Mouse (Mus musculus) urinary bladder, postnatal 14 days (tissue): ENCODE measurements around the gene Poc5.

Source experiments
- DNase-seq: peaks from one replicate; pipeline ENCODE4 v3.0.0; 2021; ENCODE audit warnings: low spot score

The Poc5 gene

DNA sequence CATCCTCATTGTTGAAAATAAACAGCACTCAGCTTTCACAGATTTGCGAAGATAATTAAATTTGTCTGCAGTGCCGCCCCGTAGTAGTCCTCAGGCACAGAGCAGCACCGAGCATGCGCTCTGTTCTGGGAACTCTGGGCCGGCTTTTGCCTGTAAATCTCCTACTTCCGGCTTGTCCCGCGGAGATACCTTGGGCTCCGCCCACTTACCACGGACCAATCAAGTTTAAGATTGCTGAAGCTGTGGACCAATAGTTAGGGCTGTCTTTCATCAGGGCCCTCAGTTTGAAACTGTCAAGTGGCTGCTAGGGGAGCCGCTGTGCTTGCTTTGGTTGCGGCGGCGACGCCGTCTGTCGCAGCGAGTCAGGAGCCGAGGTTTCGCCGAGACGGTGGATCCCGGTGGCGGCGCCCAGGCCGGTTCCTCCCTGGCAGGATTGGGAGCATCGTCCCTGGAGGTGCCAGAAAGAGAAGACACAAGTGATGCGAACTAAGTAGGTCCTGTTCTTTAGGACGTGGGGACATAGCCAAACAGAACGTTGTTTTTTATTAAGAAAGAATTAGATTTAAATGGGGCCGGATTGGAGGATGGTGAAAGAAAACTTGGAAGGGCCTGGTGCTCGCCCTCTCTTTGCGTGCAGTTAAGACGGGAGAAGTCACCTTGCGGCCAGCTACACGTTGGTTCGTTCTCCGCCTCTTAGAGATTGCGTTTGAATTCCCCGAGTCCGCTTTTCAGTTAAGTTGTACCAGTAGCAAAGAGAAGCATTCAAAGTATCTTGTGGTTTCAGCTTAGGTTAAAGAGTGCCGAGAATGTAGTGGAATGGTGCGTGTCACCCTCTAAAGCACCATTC lies at the start of gene Poc5:
Gene Poc5 (plus strand): TSS at position 253 of the 847 bp plus-strand sequence.
- peak; percentile 97 for DNase-seq

DNA sequence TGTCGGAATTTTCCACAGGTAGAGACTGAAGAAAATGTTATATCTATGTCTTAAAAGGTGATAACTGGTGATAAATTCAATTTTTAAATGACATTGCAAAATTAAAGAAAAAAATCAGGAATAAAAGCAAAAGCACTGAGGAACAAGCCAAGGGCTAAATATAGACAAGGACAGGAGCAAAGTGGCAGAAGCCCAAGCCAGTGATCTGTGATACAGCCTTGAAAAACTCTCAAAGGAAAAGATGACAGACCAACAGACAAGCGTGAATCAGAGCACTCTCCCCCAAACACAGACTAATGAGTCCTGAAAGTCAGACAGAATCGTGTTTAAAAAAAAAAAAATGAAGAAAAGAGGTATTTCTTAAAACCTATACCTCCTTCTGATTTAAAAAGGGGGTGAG lies 46.6 kb upstream of the Poc5 start:
- DNase-seq = no peak

DNA sequence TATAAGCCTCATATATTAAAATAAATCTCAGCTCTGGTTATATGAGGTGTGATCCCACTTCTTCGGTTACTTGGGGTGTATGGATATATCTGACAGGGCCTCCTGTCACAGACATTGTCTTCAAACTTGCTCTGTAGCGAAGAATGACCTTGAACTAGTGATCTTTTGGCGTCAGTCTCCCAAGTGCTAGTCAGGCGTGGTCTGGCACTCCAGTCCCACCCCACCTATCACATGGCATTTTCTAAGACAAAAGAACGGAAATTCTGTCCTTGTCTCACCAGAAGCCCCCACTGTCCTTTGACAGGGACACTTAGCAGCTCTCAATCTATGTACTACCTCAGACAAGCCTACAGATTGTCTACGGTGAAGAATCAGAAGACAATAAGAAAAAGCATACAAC lies 43.3 kb upstream of the Poc5 start:
- no peak for DNase-seq

DNA sequence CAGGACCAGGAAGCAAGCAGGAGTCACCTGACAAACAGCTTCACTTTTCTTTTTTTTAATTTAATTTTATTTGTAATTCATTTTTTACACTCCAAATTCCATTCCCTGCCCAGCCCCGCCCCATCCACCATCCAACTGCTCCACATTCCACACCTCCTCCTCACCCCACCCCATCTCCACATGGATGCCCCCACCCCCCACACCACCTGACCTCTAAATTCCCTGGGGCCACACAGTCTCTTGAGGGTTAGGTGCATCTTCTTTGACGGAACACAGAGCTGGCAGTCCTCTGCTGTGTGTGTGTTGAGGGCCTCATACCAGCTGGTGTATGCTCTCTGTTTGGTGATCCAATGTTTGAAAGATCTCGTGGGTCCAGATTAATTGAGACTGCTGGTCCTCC lies 41.5 kb upstream of the Poc5 start:
- DNase-seq = no peak

DNA sequence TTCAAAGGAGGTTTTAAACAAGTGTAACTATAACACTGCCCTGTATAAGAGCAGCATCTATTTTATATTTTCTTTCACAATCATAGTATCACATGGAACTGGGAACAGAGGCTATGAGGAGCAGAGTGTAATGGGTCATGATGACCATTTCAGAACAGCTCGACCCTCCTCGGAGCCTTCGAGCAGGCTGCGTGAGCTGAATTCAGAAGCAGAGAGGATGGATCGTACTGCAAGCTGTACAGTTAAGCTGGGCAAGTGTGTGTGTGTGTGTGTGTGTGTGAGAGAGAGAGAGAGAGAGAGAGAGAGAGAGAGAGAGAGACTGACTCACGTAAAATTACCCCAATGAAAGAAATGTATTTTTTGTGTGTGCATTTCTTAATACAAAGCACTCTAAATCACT lies 37.9 kb upstream of the Poc5 start:
- DNase-seq = no peak

DNA sequence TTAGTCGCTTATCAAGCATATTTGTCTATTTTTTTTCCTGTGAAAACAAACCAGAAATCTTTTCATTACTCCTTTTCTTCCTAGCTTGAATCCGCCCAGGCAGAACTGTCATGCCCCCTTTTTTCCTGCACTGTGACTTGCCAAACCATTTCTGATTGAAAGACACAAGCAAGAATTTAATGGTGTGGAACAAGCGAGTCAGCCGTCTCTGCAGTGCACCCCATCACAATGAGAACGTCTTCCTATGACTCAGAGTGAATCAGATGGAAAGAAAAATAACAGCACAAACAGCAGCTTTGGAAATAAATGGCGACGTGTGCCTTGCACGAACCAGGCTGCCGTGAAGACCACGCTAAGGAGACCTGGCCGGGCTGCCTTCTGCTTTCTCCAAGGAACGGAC lies 36.8 kb upstream of the Poc5 start:
- DNase-seq = no peak

DNA sequence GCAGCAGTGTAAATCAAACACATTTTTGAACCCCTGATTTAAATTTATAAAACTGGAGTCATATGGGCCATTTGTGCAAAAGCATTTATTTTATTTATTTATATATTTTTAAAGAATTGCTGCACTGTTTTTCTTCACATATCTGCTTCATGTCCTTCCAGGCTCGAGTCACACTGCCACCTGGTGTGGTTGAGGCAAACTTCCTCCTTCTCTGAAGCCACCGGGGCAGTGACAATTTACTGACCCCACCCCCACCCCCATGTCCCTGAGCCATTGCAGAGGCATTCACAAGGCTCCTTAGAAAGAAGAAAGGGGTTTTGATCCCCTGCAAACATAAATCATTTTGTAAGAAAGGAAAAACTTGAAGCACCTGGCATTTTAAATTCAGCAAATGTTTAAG lies 12.6 kb upstream of the Poc5 start:
- no peak for DNase-seq

DNA sequence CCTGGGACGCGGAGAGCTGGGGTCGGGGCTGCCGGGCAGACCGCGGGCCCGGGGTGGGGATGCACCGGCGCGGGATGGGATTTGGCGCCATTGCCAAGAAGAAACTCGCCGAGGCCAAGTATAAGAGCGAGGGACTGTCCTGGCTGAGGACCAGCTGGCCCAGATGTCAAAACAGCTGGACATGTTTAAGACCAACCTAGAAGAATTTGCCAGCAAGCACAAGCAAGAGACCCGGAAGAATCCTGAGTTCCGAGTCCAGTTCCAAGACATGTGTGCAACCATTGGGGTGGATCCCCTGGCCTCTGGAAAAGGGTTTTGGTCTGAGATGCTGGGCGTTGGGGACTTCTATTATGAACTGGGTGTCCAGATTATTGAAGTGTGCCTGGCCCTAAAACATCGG lies 11.2 kb upstream of the Poc5 start:
- DNase-seq = peak; percentile 5

DNA sequence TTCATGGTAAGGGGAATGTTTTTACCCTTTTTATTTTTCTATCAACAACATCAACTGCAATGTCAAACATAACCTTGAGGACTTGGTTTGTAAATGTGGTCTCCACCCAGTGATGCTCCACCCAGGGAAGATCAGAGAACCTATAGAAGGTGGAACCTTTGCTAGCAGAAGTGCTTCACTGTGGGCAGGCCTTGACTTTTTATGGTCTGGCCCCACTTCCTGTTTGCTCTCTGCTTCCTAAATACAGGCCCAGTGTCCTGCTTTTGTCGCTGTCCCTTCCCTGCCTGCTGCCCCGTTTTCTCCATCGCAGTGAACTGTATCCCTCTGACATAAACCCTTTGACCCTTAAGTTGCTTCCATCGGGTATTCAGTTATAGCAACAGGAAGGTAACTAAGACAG lies 10.2 kb upstream of the Poc5 start:
- DNase-seq = no peak

DNA sequence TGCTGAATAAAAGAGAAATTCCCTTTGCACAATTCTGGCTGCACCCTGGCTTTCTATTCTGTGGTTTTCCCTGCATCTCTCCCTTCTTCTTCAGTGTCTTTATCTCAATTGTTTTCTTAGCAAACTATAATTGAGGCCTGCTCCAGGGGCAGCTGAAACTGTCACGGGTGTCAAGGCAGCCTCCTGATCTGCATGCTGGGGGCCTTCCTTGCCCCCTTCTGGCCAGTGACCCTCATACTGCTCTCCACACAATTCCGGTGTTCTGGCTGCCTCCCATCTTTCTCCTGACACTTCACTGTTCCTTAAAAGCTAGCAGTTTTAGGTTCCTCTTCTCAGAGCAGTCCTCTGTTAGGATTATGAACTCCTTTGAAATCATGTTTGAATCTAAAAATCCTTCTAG lies 1.2 kb downstream of the Poc5 start:
- DNase-seq = no peak

DNA sequence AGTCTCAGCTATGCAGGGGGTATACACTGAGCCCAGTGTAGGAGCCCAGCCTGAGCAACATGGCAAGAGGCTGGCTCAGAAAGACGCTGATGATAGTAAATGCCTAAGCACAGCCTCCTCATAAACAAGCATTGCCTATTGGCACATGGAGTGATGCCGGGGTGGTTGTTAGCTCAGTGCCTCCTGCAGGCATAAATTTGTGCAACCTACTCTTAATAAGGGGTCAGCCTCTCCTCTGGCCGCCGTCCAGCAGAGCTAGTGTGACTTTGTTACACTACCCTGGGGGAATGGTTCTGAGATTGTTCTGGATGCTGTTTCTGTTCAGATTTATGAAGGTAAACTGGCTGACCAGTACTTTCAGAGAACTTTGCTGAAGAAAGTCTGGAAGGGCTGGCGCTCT lies 13.2 kb downstream of the Poc5 start:
- DNase-seq = no peak

DNA sequence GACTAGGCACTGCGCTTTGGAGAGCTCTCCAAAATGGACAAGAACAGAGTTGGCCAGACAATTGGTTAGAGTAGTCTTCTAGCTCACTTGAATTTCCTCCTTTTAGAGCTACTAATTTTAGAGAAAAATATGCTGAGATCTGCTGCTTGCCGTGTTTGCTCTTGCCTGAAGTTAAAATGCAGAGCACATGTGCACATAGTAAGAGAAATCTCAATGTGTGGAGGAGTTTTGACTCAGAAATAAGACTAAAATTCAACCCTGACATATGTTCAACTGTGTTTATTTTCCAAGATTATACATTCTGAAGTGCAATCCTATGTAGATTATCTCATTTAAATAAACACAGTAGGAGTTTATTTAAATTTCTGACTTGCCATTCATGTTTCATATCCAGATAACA lies 17.4 kb downstream of the Poc5 start:
- no peak for DNase-seq

DNA sequence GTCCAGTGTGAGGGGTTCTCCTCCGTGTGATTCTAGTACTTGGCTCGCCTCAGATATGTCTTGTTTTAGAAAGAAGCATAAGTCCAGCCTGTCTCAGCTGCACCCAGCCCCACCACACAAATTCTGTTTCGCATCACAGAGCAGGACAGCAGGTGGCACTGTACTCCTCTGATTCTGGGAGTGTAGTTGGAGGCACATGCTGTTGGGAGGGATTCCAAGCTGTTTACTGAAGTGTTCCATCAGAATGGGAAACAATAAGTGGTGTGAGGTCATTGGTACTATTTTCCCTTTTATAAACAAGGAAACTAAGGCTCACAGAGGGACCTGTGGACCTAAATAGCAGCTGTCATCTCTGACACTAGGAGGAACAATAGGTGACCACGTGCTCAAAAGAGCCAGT lies 18.9 kb downstream of the Poc5 start:
- peak; percentile 27 for DNase-seq

DNA sequence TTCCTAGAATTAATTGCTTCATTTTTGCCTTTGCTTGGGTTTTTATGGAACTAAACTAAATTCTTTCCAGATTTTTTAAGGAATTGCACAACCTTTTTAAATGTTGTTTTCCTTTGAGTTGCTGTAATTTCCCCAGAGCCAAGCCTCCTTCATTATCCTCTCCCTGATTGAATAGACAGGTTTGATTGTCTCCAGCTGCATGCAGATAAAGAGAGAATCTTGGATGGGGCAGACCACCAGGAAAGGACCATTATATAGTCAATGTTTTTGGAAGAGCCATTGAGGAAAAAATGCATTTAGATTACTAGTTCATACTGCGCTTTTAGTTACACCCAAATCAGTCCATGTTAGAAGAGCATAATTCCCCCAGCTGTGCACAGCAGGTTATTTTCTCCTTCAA lies 20.7 kb downstream of the Poc5 start:
- DNase-seq = no peak

DNA sequence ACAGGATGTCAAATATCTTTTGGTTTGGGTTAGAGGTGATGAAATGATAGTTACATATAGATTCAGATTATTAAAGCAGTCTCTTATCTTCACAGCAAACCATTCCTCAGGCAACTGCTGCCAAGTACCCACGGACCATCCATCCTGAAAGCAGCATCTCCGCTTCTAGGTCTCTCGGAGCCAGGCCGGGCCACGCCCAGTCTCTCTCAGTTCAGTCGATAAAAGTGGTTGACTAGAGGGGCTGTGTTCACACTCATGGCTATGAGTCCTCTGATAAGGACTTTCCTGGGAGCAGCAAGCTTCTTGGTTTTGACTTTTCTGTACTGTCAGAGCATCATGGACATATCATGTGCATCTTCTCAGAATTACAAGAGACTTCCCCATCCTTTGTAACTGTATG lies 26.3 kb downstream of the Poc5 start:
- no peak for DNase-seq

DNA sequence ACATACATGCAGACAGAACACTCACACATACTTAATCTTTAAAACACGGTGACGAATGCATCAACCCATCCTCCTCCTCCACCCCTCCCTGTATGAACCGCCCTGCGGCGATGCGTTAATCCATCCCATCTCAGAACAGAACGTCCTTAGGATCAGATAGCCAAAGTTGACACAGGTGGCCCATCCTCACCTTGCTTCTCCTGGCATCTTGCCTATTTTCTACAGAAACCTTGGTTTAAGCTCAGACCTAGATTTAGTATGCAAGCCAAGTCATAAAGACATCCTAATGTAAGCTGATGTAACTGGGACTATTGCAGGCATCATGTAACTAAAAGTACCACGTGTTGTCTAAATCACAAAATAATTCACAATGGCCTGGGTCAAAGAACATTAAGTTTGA lies 28.3 kb downstream of the Poc5 start:
- no peak for DNase-seq

DNA sequence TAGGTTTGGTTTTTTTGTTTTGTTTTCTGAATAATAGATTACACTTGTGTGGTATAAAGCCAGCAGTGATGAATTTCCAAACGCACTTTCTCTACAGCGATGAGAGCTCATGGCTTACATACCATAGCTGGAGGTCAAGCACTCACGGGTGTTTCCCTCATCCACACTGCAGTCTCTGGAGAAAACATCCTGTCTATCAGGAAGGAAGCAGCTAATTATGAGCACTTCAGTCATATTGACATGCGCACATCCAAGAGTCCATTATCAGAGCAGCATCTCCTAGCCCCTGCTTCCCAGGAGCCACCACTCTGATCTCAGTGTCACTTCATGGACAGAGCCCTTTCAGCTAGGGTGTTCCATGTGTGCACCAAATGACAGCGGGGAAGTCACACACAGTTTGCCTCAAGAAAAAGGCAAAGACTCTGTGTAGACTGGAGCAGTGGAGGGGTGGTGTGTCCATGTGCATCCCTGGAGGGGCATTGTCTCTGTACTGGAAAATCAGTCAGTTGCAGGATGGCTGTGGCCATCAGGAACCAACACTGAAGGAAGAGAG lies 29.2 kb downstream of the Poc5 start:
- DNase-seq = no peak

DNA sequence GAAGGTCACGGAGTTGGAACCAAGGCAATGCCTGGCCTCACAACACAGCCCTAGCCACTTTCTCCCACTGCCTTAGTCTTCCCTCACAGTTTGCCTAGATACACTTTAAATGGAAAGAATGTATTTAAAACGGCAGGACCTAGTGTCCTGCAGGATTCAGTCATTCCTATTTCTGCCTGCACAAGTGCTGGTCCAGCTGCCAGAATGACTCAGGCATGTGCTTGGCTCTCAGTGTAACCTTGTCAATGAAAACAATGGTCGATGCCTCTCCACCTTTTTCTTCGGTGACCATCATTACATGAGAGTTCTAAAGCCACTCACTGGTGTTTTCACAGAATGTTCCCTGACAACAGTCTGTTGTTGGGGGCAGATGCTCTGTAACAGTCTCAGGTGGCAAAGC lies 30.4 kb downstream of the Poc5 start:
- DNase-seq = no peak

DNA sequence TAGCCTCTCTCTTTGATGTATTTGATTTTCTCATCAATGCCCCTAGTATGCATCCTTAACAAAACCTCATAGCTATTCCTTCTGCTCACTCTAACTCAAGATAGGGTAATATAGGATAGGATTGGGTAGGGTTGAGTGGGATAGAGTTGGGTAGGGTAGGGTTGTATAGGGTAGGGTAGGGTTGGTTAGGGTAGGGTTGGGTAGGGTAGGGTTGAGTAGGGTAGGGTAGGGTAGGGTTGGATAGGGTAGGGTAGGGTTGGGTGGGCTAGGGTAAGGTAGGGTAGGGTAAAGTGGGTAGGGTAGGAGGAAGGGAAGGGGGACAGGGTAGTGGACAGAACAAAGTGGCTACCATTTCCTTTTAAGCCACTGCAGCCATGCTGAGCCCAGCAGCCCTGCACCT lies 33.1 kb downstream of the Poc5 start:
- no peak for DNase-seq

DNA sequence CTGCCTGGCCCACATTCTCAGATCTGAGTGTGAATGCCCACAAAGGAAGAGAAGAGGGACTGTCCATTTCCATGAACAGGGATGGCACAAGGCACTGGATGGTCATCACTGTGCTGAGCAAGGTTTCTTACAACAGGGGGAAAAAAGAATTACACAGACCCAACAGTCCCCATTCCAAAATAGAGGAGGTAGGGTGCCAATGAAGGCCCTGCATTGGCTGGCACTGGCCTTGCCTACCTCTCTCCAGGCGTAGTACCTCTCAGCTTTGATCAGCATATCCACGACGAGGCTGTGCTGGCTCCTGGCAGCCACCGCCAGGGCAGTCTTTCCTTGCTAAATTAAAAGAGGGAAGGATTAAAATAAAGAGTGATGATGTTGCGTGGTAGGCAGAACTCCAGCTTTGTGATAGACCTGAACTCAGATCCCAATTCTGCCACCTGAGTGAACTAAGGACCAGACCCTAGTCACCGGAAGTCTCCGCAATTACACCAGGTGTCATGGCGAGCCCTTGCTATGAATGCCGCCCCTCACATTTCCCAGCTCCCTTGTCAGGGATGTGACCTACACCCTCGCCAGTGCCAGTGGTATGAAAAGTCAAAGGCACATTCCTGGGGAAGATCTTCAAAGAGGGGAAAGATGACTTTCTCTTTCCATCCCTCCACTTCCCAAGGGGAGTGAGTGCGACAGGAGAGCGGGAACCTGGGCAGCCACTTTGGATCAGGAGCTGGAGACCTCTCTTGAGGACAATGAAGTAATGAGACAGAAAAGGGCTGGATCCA lies 36.6 kb downstream of the Poc5 start:
- no peak for DNase-seq

DNA sequence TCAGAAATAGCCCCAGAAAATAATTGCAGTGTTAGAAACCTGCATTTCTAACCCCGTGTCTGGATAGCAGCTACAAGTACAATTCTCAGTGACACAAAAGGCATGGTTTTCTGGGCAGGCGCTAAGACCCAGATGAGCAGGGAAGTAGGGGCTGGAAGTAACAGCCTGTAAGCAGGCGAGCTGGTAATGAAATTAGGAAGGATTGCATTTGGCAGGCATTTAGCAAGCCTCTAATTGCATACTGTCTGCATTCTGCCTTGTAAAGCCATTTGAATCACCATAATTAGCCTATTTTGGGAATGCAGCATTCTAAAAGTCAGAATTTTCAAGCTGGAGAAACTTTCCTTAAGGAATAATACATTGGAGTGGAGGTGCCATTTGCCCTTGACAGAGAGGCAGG lies 38.0 kb downstream of the Poc5 start:
- DNase-seq = no peak

DNA sequence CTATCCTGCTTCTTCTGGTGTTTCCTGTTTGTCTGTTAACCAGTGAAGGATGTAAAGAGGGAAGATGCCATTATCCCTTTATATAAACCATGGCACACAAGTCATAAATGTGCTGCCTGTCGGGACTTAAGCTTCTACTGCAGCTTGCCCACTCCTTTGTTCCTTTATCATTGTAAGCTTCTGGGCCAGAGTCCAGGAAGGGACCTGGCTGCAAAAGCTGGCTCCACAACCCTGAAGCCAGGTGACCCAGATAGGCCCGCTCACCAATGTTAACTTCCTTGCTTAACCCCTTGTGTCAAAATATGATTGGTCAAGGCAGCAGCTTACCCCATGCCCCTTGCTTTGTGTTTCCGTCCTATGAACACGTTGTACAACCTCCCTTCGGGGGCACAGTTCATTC lies 40.4 kb downstream of the Poc5 start:
- no peak for DNase-seq

DNA sequence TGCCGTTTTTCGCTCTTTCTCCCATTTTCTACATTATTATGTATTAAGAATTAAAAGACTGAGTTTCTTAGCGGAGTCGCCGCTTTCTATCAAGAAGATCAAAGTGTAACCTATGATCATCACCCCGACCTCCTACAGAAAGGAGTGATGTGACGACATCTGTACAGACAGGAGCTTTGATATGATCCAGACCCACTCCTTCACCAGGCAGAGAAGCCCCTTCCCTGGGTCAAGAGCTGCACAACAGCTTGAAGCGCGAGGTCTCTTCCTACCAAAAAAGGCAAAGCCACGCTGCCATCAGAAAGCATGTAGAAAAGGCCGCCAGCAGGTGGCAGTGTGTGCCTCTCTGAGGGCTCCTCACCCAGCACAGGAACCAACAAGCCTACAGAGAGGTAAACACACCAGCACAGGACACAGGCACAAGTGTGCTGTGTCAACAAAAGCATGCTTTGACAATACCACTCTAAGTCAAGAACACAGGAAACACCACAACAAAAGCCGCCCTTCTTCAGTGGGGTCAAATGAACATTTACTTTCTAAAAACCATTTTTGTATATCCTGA lies 43.6 kb downstream of the Poc5 start:
- DNase-seq = peak; percentile 95
